Comparison of ENCODE assay signal across 9 mouse cellular contexts in genomic region chr15:26895761-26896160, GRCm38 (mm10). TPM values are rescaled to one million over a fixed set of nuclear protein-coding genes. Genes with fewer than 3 reads are reported as not detected.
A peak's percentile ranks its signal among the peaks of the same experiment; 100 is the strongest.
DNase-seq lines count a peak whose midpoint lies in the region; ATAC-seq lines count a peak whose summit lies in the region.
"Had no signal": no experiment of that assay in that cellular context is flagged by ENCODE, and none has a peak within 500 bp of the region (broad histone marks: within the 10 kb centered on the region; RNA-seq: fewer than 3 reads in every experiment).

No protein-coding gene starts in this region.

- no peaks in the 10 kb centered on the region for H3K9me3 ChIP-seq in heart, embryonic 10.5 days
- H3K9me3 ChIP-seq in hindbrain, embryonic 12.5 days (replicated peaks) = no peaks in the 10 kb centered on the region
- no peaks in the 10 kb centered on the region for H3K9me3 ChIP-seq in midbrain, embryonic 10.5 days (replicated peaks)

- no peaks in the 10 kb centered on the region for H3K36me3 ChIP-seq in heart, embryonic 10.5 days
- no peaks in the 10 kb centered on the region for H3K36me3 ChIP-seq in hindbrain, embryonic 12.5 days
- no peaks in the 10 kb centered on the region for H3K36me3 ChIP-seq in midbrain, embryonic 10.5 days

- DNase-seq in heart, embryonic 10.5 days (ENCODE audit: low spot score) = no peak
- DNase-seq in heart, postnatal 25 days (ENCODE audit: low spot score) = no peak
- DNase-seq in R1 (ENCODE audit: low read depth, low spot score) = peak; percentile 66
- DNase-seq in midbrain, embryonic 10.5 days (ENCODE audit: low spot score) = no peak
- no peak for DNase-seq in adrenal gland, postnatal 36 days
- no peak for DNase-seq in right cerebral cortex, postnatal 36 days (ENCODE audit: low spot score in 2 of 2)
- no peak for DNase-seq in left cerebral cortex, adult 18-20 months (ENCODE audit: low spot score in 2 of 2)

- peak overlapping the region; percentile 94 for H3K27ac ChIP-seq in heart, embryonic 10.5 days
- peak overlapping the region; percentile 87; the same call in 1 of the 2 replicates for H3K27ac ChIP-seq in hindbrain, embryonic 12.5 days
- peak overlapping the region; percentile 95 for H3K27ac ChIP-seq in midbrain, embryonic 10.5 days (replicated peaks)

- H3K4me1 ChIP-seq in heart, embryonic 10.5 days = peaks cover 4% of the 10 kb centered on the region; the same call in 1 of the 2 replicates
- peaks cover 13% of the 10 kb centered on the region; the same call in 1 of the 2 replicates for H3K4me1 ChIP-seq in hindbrain, embryonic 12.5 days
- H3K4me1 ChIP-seq in midbrain, embryonic 10.5 days = peaks cover 31% of the 10 kb centered on the region

- H3K4me3 ChIP-seq in heart, embryonic 10.5 days = peak overlapping the region; percentile 87
- H3K4me3 ChIP-seq in hindbrain, embryonic 12.5 days = peak overlapping the region; percentile 80
- H3K4me3 ChIP-seq in midbrain, embryonic 10.5 days = peak overlapping the region; percentile 89

- 1% methylated on average over 14 of the region's 14 CpGs for WGBS in heart, embryonic 10.5 days
- WGBS in hindbrain, embryonic 12.5 days = 0% methylated on average over 14 of the region's 14 CpGs
- WGBS in midbrain, embryonic 10.5 days = under 1% methylated on average over 14 of the region's 14 CpGs

- no peaks in the 10 kb centered on the region for H3K27me3 ChIP-seq in heart, embryonic 10.5 days (ENCODE audit: insufficient read depth, poor library complexity, severe bottlenecking)
- H3K27me3 ChIP-seq in hindbrain, embryonic 12.5 days = no peaks in the 10 kb centered on the region
- peaks cover 7% of the 10 kb centered on the region for H3K27me3 ChIP-seq in midbrain, embryonic 10.5 days (ENCODE audit: low read depth, poor library complexity, severe bottlenecking)
- H3K27me3 ChIP-seq: CH12.LX had no signal

- intact Hi-C loops in heart, postnatal 25 days (cut with DNase I) = loop anchor here (2.0 kb wide), 1 partner anchor 257 kb away; no protein-coding TSS in a partner anchor

- peak overlapping the region; percentile 72 for H3K4me2 ChIP-seq in hindbrain, embryonic 12.5 days (replicated peaks)

- ATAC-seq in hindbrain, embryonic 12.5 days (ENCODE audit: low FRiP score) = peak; percentile 29; the same call in 1 of the 2 replicates

- H3K9ac ChIP-seq in hindbrain, embryonic 12.5 days = peak overlapping the region; percentile 71

RNA-seq across cellular contexts. Expression of gene Fbxl7, which starts 0.4 kb away (rescaled TPM):
- polyA plus RNA-seq in heart, embryonic 10.5 days (2016; fragmentation: Nextera tagmentation; extraction: Ambion mirVana) = 8.2 and 14.5 TPM in 2 replicates
- total RNA-seq in heart, postnatal 25 days (2021) = 1 to 10 TPM; 3.1 to 3.4 TPM
- polyA plus RNA-seq in hindbrain, embryonic 12.5 days (2016; fragmentation: Nextera tagmentation; extraction: Ambion mirVana) = 26.4 and 29.9 TPM in 2 replicates
- 11.6 and 12.9 TPM in 2 replicates for polyA plus RNA-seq in midbrain, embryonic 10.5 days (2016; fragmentation: Nextera tagmentation; extraction: Ambion mirVana)
- 10 to 100 TPM; 13.4 to 13.5 TPM for total RNA-seq in adrenal gland, postnatal 36 days (2021)
- 1 to 10 TPM; 1.5 to 2.1 TPM for total RNA-seq in left cerebral cortex, adult 18-20 months (2021)
- total RNA-seq: CH12.LX had no signal
